Mouse (Mus musculus) embryonic facial prominence, embryonic 14.5 days (tissue): ENCODE measurements around the gene Ank2. TPM values are rescaled to one million over a fixed set of nuclear protein-coding genes. Genes with fewer than 3 reads are reported as not detected.
A peak's percentile ranks its signal among the peaks of the same experiment; 100 is the strongest.

ENCODE experiments used
- ATAC-seq: fragments of 200-750 bp; cut with Nextera tagmentation; 2 replicates; pipeline ENCODE4 v1.8.0; 2017; ENCODE audit warnings: low read depth, moderate number of reproducible peaks, moderate TSS enrichment
- DNase-seq: peaks from one replicate; pipeline ENCODE4 v3.0.0-alpha.2; 2015; ENCODE audit warnings: low spot score
- H3K27ac ChIP-seq: fragments of 300-500 bp; sonication (generic); replicated peaks from 2 replicates; pipeline ENCODE4 v1.5.1; 2014; ENCODE audit warnings: low read depth, mild to moderate bottlenecking, low read length, moderate library complexity
- H3K27me3 ChIP-seq: fragments of 300-500 bp; sonication (generic); replicated peaks from 2 replicates; pipeline ENCODE4 v1.6.1; 2014; ENCODE audit warnings: low read length; ENCODE audit not compliant: control insufficient read depth, insufficient read depth
- H3K36me3 ChIP-seq: fragments of 300-500 bp; sonication (generic); 2 replicates; pipeline ENCODE4 v1.6.1; 2014; ENCODE audit warnings: low read length, mixed read lengths; ENCODE audit not compliant: control insufficient read depth, insufficient read depth
- H3K4me1 ChIP-seq: fragments of 300-500 bp; sonication (generic); 2 replicates; pipeline ENCODE4 v1.6.1; 2014; ENCODE audit warnings: antibody characterized with exemption, low read length; ENCODE audit not compliant: control insufficient read depth, insufficient read depth
- H3K4me2 ChIP-seq: fragments of 300-500 bp; sonication (generic); 2 replicates; pipeline ENCODE4 v1.6.1; 2014; ENCODE audit warnings: low read depth, mild to moderate bottlenecking, low read length, moderate library complexity, mixed read lengths
- H3K4me3 ChIP-seq: fragments of 300-500 bp; sonication (generic); 2 replicates; pipeline ENCODE4 v1.5.1; 2014; ENCODE audit warnings: low read depth, mild to moderate bottlenecking, low read length
- H3K9ac ChIP-seq: fragments of 300-500 bp; sonication (generic); 2 replicates; pipeline ENCODE4 v1.6.1; 2014; ENCODE audit warnings: low read depth, mild to moderate bottlenecking, low read length, moderate library complexity, mixed read lengths
- H3K9me3 ChIP-seq: fragments of 300-500 bp; sonication (generic); 2 replicates; pipeline ENCODE4 v1.6.1; 2016; ENCODE audit warnings: low read length; ENCODE audit not compliant: control insufficient read depth
- WGBS: fragments of 180-500 bp; shearing (Covaris S2); extraction: QIAGEN DNeasy Blood & Tissue Kit; methylation state at CpG from one replicate; pipeline ENCODE4 v1.1.7; 2014; 5-methylcytosine and 5-hydroxymethylcytosine counted together
- polyA plus RNA-seq: library from polyadenylated mRNA; unstranded; fragments of >200 nt; fragmentation: Nextera tagmentation; extraction: Ambion mirVana; gene quantifications from 2 replicates; pipeline ENCODE4 v1.2.1, GENCODE M21; 2014

Gene Ank2
- polyA plus RNA-seq, 1 experiment from 2014 or later, result 48.3 TPM

DNA sequence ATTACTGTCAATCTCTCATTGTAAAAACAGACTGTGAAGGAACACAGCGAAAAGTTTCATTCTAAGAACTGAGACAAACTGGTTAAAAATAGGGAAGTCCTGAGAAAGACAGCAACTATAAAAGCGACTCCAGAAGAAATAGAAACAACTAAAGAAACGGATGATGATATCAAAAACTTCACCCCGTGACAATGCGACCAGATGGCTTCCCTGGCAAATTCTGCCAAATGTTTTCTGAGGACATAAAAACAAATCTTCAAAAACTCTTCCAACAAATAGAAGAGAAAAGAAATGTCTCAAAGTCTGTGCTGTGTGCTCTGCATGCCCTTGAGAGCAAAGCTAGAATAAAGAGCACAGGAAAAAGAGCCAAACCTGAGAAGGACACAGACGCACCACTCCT is 129.6 kb downstream of the Ank2 start:
- Histone ChIP-seq H3K9me3 (peaks cover 4% of the 10 kb centered on the region), H3K4me2 (no peak overlapping the region), H3K36me3 (no peaks in the 10 kb centered on the region), H3K4me3 (no peak overlapping the region), H3K4me1 (no peaks in the 10 kb centered on the region), H3K27ac (no peak overlapping the region), H3K9ac (no peak overlapping the region), H3K27me3 (no peaks in the 10 kb centered on the region)
- no peak for ATAC-seq
- WGBS, result 75% methylated on average over 6 of the region's 6 CpGs
- no peak for DNase-seq

DNA sequence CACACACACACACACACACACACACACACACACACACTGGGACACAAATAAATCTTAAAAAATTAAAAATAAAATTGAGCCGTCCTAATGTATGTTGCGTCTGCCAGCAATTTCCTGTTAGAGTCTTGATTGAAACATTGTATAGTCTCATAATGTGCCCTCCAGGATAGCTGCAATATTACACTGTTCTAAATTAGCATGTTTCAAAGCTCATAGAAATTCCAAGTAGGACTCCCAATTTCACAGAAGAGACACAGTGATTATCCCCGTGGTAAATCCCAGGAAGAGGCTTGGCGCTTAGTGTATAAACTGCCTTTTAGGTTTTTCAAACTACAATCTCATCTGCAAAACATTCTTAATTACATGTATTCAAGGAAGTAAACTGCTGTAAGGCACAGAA is 131.7 kb downstream of the Ank2 start:
- no peak overlapping the region for H3K4me3 ChIP-seq
- ATAC-seq (no peak), DNase-seq (no peak)
- no peak overlapping the region for H3K27ac ChIP-seq
- H3K9ac ChIP-seq, result no peak overlapping the region
- H3K4me2 ChIP-seq, result no peak overlapping the region
- H3K9me3 ChIP-seq, result peaks cover 4% of the 10 kb centered on the region
- H3K27me3 ChIP-seq, result no peaks in the 10 kb centered on the region
- 64% methylated on average over 4 of the region's 4 CpGs for WGBS
- H3K4me1 ChIP-seq, result no peaks in the 10 kb centered on the region
- no peaks in the 10 kb centered on the region for H3K36me3 ChIP-seq

GRCm38 (mm10) chr3:127363512-127363911 is 135.6 kb downstream of the Ank2 start:
- DNase-seq, result no peak
- Histone ChIP-seq H3K9me3 (no peaks in the 10 kb centered on the region), H3K27me3 (no peaks in the 10 kb centered on the region), H3K36me3 (no peaks in the 10 kb centered on the region), H3K4me3 (no peak overlapping the region), H3K27ac (no peak overlapping the region), H3K4me2 (no peak overlapping the region), H3K9ac (no peak overlapping the region), H3K4me1 (no peaks in the 10 kb centered on the region)
- ATAC-seq, result no peak
- WGBS, result 93% methylated on average over 15 of the region's 15 CpGs

DNA sequence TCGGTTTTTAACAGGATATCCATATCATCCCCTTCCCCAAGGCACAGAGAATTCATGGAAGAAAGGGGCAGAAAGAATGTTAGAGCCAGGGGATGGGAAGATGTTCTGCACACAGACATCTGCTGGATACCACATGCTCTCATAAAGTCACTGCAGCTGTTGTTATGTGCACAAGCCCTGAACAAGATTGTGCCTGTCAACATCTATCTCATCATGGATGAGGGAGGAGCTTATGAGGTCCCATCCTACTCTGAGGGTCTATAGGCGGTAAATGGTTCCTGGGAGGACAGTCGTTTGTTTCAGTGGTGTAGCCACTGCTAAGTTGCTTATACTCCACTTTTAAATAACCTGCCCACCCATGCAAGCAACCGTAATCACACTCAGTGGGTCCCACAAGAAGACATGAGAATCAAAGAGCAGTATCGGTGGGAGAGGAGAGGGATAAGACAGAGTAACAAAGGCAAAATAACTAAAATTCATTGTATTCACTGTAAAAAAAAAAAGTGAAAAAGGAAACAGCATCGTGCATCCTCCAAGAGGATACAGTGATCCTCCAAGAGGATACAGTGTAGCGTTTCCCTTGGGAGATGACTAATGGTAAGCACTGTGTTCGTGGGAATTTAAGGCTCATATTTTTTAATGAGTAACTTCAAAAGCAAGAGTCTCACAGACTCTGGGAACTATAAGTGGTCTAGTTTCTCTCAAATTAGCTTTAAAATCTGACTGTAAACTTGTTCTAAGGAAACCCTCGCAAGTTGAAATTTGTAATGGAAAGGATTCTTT is 136.3 kb downstream of the Ank2 start:
- WGBS, result 80% methylated on average over 9 of the region's 9 CpGs
- Histone ChIP-seq H3K4me3 (no peak overlapping the region), H3K9ac (no peak overlapping the region), H3K27me3 (no peaks in the 10 kb centered on the region), H3K4me1 (no peaks in the 10 kb centered on the region), H3K36me3 (no peaks in the 10 kb centered on the region), H3K27ac (no peak overlapping the region), H3K4me2 (no peak overlapping the region), H3K9me3 (no peaks in the 10 kb centered on the region)
- peak; percentile 36 for DNase-seq
- no peak for ATAC-seq

GRCm38 (mm10) chr3:127361846-127362245 is 137.3 kb downstream of the Ank2 start:
- Histone ChIP-seq H3K9me3 (no peaks in the 10 kb centered on the region), H3K27ac (no peak overlapping the region), H3K4me2 (no peak overlapping the region), H3K4me1 (no peaks in the 10 kb centered on the region), H3K27me3 (no peaks in the 10 kb centered on the region), H3K9ac (no peak overlapping the region), H3K36me3 (no peaks in the 10 kb centered on the region), H3K4me3 (no peak overlapping the region)
- DNase-seq (peak; percentile 16), ATAC-seq (no peak)
- WGBS, result 65% methylated on average over 8 of the region's 8 CpGs

DNA sequence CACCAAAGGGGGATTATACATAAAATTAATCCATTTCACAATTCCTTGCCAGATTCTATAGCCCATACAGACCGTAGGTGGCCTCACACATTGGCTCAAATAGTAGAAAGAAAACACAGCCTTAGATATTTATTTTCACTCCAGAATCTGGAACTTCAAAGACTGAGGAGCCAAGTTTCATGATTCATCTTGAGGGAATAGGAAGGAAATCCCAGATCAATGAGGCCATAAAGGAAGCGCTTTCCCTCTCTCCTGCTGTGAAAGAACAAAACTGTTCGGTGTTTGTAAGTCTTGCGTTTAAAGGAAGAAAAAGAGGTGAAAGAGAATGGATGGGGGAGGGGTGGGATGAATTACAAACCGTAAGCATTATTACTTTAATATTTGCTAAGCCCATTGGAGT is 137.8 kb downstream of the Ank2 start:
- Histone ChIP-seq H3K4me3 (no peak overlapping the region), H3K27me3 (no peaks in the 10 kb centered on the region), H3K27ac (no peak overlapping the region), H3K4me2 (no peak overlapping the region), H3K9me3 (no peaks in the 10 kb centered on the region), H3K4me1 (no peaks in the 10 kb centered on the region), H3K9ac (no peak overlapping the region), H3K36me3 (no peaks in the 10 kb centered on the region)
- DNase-seq (no peak), ATAC-seq (no peak)
- WGBS, result 57% methylated on average over 5 of the region's 5 CpGs

GRCm38 (mm10) chr3:127355252-127355651 is 143.9 kb downstream of the Ank2 start:
- 44% methylated on average over 5 of the region's 5 CpGs for WGBS
- DNase-seq, result no peak

GRCm38 (mm10) chr3:127350602-127351362 is 148.4 kb downstream of the Ank2 start:
- Histone ChIP-seq H3K36me3 (no peaks in the 10 kb centered on the region), H3K4me1 (no peaks in the 10 kb centered on the region), H3K9ac (no peak overlapping the region), H3K27ac (no peak overlapping the region), H3K4me3 (no peak overlapping the region), H3K4me2 (no peak overlapping the region), H3K9me3 (0 out of 2 replicates have a peak, but pooled peaks cover 7% of the 10 kb centered on the region), H3K27me3 (no peaks in the 10 kb centered on the region)
- peak; percentile 36 for DNase-seq
- 86% methylated on average over 9 of the region's 9 CpGs for WGBS
- ATAC-seq, result peak; percentile 75; the same call in 1 of the 2 replicates

More at GRCm38 (mm10) chr3:127355252-127355651, 143.9 kb downstream of the Ank2 start:
- H3K27ac ChIP-seq, result no peak overlapping the region
- H3K4me3 ChIP-seq, result no peak overlapping the region
- no peaks in the 10 kb centered on the region for H3K27me3 ChIP-seq
- no peaks in the 10 kb centered on the region for H3K4me1 ChIP-seq
- H3K36me3 ChIP-seq, result no peaks in the 10 kb centered on the region
- H3K9ac ChIP-seq, result no peak overlapping the region
- no peak for ATAC-seq
- no peaks in the 10 kb centered on the region for H3K9me3 ChIP-seq
- H3K4me2 ChIP-seq, result no peak overlapping the region
